Mouse (Mus musculus) B cell, adult 67 days (primary cell): ENCODE measurements around the gene Fgg. TPM values are rescaled to one million over a fixed set of nuclear protein-coding genes. Genes with fewer than 3 reads are reported as not detected.

Experiments used
- total RNA-seq, 2 experiments: library from RNA; stranded (reverse); gene quantifications; 4 replicates each; pipeline ENCODE4 v1.2.4; 2023

Gene Fgg
- not detected for total RNA-seq

DNA sequence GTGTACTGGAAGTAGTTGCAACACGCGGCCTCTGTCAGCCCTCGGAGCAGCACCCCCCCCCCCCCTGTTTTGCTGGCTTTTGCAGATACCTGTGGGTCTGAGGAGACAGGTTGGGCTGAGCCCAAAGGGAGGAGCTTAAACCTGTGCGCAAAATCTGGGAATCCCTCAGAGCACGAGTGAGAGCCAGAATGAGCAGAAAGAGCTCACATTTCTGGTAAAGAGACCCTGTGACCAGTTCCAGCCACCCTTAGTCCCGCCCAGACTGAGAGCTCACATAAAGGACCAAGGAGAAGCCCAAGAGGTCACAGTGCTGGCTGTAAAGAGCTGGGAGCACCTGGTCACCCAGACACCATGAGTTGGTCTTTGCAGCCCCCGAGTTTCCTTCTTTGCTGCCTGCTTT is at the start of gene Fgg:
Fgg (plus strand) TSS at position 168 of the 400 bp plus-strand sequence.

DNA sequence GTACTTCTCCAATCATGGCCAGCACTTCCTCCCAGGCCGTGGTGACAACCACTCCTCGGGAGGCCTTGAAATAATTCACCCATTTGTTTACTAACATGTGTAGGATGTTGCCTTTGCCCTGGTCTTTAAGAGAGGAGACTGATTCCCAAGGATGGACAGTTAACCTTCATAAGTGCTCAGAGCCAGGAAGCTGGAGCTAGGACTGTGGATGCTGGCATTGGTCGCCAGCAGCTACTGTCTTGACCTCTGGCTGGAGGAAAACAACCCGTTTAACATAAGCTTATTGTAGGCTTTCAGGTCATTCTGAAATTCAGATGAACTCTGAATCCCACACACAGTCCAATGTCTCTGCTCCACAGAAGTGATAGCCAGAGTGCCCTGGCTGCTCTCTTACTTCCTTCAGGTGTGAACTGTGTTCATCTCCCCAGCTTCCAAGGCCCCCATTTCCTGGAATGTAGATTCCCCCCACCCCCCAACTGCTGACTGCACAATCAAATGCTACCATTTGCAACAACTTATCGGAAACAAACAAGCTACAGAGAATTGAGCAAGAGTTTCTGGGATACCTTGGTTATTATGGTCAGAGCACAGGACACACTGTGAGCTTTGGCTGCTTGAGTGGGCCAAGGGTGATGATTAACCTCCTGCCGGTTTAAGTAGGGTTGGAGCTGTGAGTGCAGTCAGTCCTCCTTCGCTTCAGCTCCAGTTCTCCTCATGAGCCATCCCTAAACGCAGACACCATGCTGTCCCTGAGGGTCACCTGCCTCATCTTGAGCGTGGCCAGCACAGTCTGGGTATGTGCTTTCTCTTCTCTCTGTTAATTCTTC is 18.2 kb downstream of the Fgg start, which contains the start of gene Fga:
Fga (plus strand) TSS at position 602 of the 827 bp plus-strand sequence.

GRCm38 (mm10) chr3:83049680-83050079 is 42.2 kb downstream of the Fgg start, which contains the start of gene Fgb:
Gene Fgb (minus strand): TSS chr3:83049863.

GRCm38 (mm10) chr3:83055281-83056038 is 47.9 kb downstream of the Fgg start, which contains the start of gene Plrg1:
Gene Plrg1 (plus strand): TSS chr3:83055522.

Other genes with a start within 250 kb of the Fgg start
- not detected for gene Rbm46, start 131.2 kb upstream of the Fgg start, total RNA-seq
- not detected for gene Lrat, start 103.8 kb upstream of the Fgg start, total RNA-seq
- gene Fga, start 18.4 kb downstream of the Fgg start, total RNA-seq = not detected
- gene Fgb, start 42.1 kb downstream of the Fgg start, total RNA-seq = not detected
- gene Plrg1, start 47.8 kb downstream of the Fgg start, total RNA-seq = 10 to 100 TPM; 69.0 to 69.7 TPM
- not detected for gene Dchs2, start 120.2 kb downstream of the Fgg start, total RNA-seq